In the genomic region with DNA sequence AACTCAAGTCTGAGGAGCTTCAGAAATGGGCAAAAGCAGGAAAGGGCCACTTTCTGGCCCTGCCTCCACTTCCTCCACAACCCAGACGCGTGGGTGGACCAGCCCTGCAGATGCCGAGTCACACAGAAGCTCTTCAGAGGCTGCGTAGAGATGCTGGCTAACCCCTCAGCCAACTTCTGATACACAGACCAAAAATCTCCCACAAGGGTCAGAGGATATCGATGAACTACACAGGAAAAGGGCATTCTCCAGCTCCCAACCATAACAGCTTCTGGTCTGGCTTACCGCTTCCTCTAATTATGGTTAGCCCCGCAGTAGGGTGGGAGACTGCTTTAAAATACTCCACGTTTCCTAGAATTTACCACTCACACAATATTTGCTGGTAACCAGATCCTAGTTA, we compare ENCODE assay signal across 21 mouse cellular contexts. TPM values are rescaled to one million over a fixed set of nuclear protein-coding genes. Genes with fewer than 3 reads are reported as not detected.
A peak's percentile ranks its signal among the peaks of the same experiment; 100 is the strongest.
DNase-seq lines count a peak whose midpoint lies in the region; ATAC-seq and TF ChIP-seq lines count a peak whose summit lies in the region.
"Had no signal": no experiment of that assay in that cellular context is flagged by ENCODE, and none has a peak within 500 bp of the region (broad histone marks: within the 10 kb centered on the region; RNA-seq: fewer than 3 reads in every experiment).

No protein-coding gene starts in this region.

- H3K79me2 ChIP-seq in macrophage (ENCODE audit: inconsistent target), result no peaks in the 10 kb centered on the region

- 0 out of 2 replicates have a peak overlapping the region, but pooled peaks have one; percentile 3 for H3K4me2 ChIP-seq in liver, postnatal 0 days (ENCODE audit: low read depth, low read length)
- H3K4me2 ChIP-seq in liver, embryonic 12.5 days, result no peak overlapping the region
- H3K4me2 ChIP-seq: embryonic facial prominence, embryonic 12.5 days; heart, embryonic 11.5 days; hindbrain, embryonic 13.5 days; lung, embryonic 14.5 days; midbrain, embryonic 12.5 days; neural tube, embryonic 13.5 days; stomach, embryonic 15.5 days had no signal

- H3K4me1 ChIP-seq in liver, postnatal 0 days (ENCODE audit: insufficient read depth), result no peaks in the 10 kb centered on the region
- H3K4me1 ChIP-seq in liver, embryonic 12.5 days, result no peaks in the 10 kb centered on the region
- peaks cover 21% of the 10 kb centered on the region for H3K4me1 ChIP-seq in bone marrow macrophage, adult 2 months (ENCODE audit: control insufficient read depth, insufficient read depth, low read length)
- no peaks in the 10 kb centered on the region for H3K4me1 ChIP-seq in thymus, adult 2 months (replicated peaks; ENCODE audit: control insufficient read depth, insufficient read depth, low read length)
- H3K4me1 ChIP-seq: embryonic facial prominence, embryonic 12.5 days; hindbrain, embryonic 13.5 days; midbrain, embryonic 12.5 days; neural tube, embryonic 13.5 days; stomach, embryonic 15.5 days had no signal

- H3K27ac ChIP-seq in liver, postnatal 0 days (ENCODE audit: low read depth), result no peak overlapping the region
- H3K27ac ChIP-seq in liver, embryonic 12.5 days, result no peak overlapping the region
- H3K27ac ChIP-seq in bone marrow macrophage, adult 2 months (ENCODE audit: insufficient read depth, low read depth, low read length), result peak overlapping the region; percentile 61
- peak overlapping the region; percentile 61 for H3K27ac ChIP-seq in macrophage
- no peak overlapping the region for H3K27ac ChIP-seq in thymus, adult 2 months (ENCODE audit: control insufficient read depth, insufficient read depth, low read length)
- H3K27ac ChIP-seq: embryonic facial prominence, embryonic 12.5 days; hindbrain, embryonic 13.5 days; midbrain, embryonic 12.5 days; neural tube, embryonic 13.5 days; stomach, embryonic 15.5 days had no signal

- H3K4me3 ChIP-seq in liver, postnatal 0 days (ENCODE audit: low read depth, low read length), result no peak overlapping the region
- no peak overlapping the region for H3K4me3 ChIP-seq in liver, embryonic 12.5 days
- H3K4me3 ChIP-seq in bone marrow macrophage, adult 2 months (ENCODE audit: insufficient read depth, low read length), result no peak overlapping the region; the same call in 1 of the 2 replicates
- no peak overlapping the region for H3K4me3 ChIP-seq in macrophage (ENCODE audit: inconsistent target)
- H3K4me3 ChIP-seq in thymus, adult 2 months (ENCODE audit: control insufficient read depth, insufficient read depth, low read length), result no peak overlapping the region
- H3K4me3 ChIP-seq: embryonic facial prominence, embryonic 12.5 days; hindbrain, embryonic 13.5 days; midbrain, embryonic 12.5 days; neural tube, embryonic 13.5 days; stomach, embryonic 15.5 days had no signal

- no peaks in the 10 kb centered on the region for H3K9me3 ChIP-seq in liver, postnatal 0 days (ENCODE audit: low read length)
- H3K9me3 ChIP-seq in liver, embryonic 12.5 days (replicated peaks), result no peaks in the 10 kb centered on the region
- H3K9me3 ChIP-seq: embryonic facial prominence, embryonic 12.5 days; hindbrain, embryonic 13.5 days; midbrain, embryonic 12.5 days; neural tube, embryonic 13.5 days; stomach, embryonic 15.5 days had no signal

- 33% methylated on average over 8 of the region's 8 CpGs for WGBS in liver, postnatal 0 days (ENCODE audit: insufficient replicate concordance)
- 27% methylated on average over 8 of the region's 8 CpGs for WGBS in liver, embryonic 12.5 days (ENCODE audit: insufficient replicate concordance)
- WGBS in macrophage (ENCODE audit: missing documents), result 15% methylated on average over 8 of the region's 8 CpGs
- 9% methylated on average over 8 of the region's 8 CpGs for WGBS in thymus, adult 2 months

- no peak for TF ChIP-seq CTCF in liver, postnatal 0 days (IDR thresholded peaks at IDR 0.05; ENCODE audit: low read depth)
- no peak for TF ChIP-seq CTCF in bone marrow macrophage, adult 2 months (IDR thresholded peaks at IDR 0.05; ENCODE audit: low read depth, low read length)
- no peak for TF ChIP-seq CTCF in thymus, adult 2 months (IDR thresholded peaks at IDR 0.05; ENCODE audit: borderline replicate concordance, control insufficient read depth, extremely low read depth, insufficient read depth, low read length, poor library complexity)

- H3K9ac ChIP-seq in liver, postnatal 0 days (replicated peaks), result no peak overlapping the region
- no peak overlapping the region for H3K9ac ChIP-seq in liver, embryonic 12.5 days
- H3K9ac ChIP-seq: embryonic facial prominence, embryonic 12.5 days; hindbrain, embryonic 13.5 days; lung, embryonic 14.5 days; midbrain, embryonic 12.5 days; neural tube, embryonic 13.5 days; stomach, embryonic 15.5 days had no signal

- H3K36me3 ChIP-seq in liver, postnatal 0 days (replicated peaks; ENCODE audit: insufficient read depth, low read length), result no peaks in the 10 kb centered on the region
- no peaks in the 10 kb centered on the region for H3K36me3 ChIP-seq in liver, embryonic 12.5 days
- H3K36me3 ChIP-seq in macrophage (ENCODE audit: inconsistent target), result no peaks in the 10 kb centered on the region
- no peaks in the 10 kb centered on the region for H3K36me3 ChIP-seq in thymus, adult 2 months (ENCODE audit: control insufficient read depth, insufficient read depth, low read length)
- H3K36me3 ChIP-seq: embryonic facial prominence, embryonic 12.5 days; hindbrain, embryonic 13.5 days; midbrain, embryonic 12.5 days; neural tube, embryonic 13.5 days; stomach, embryonic 15.5 days had no signal

- no peaks in the 10 kb centered on the region for H3K27me3 ChIP-seq in liver, postnatal 0 days (ENCODE audit: insufficient read depth, low read length)
- no peaks in the 10 kb centered on the region for H3K27me3 ChIP-seq in liver, embryonic 12.5 days (replicated peaks)
- H3K27me3 ChIP-seq in thymus, adult 2 months (ENCODE audit: control insufficient read depth, insufficient read depth, low read length), result no peaks in the 10 kb centered on the region
- H3K27me3 ChIP-seq: embryonic facial prominence, embryonic 12.5 days; hindbrain, embryonic 13.5 days; midbrain, embryonic 12.5 days; neural tube, embryonic 13.5 days; stomach, embryonic 15.5 days had no signal

- no peak for ATAC-seq in liver, postnatal 0 days
- ATAC-seq in liver, embryonic 12.5 days, result no peak
- ATAC-seq: inflammation-experienced regulatory T-cells, adult 6 months had no signal

- no peak for TF ChIP-seq POLR2A in bone marrow macrophage, adult 2 months (IDR thresholded peaks at IDR 0.05; ENCODE audit: borderline replicate concordance, low read depth, low read length)
- no peak for TF ChIP-seq POLR2A in thymus, adult 2 months (IDR thresholded peaks at IDR 0.05; ENCODE audit: control insufficient read depth, extremely low read depth, insufficient read depth, low read length, poor library complexity)

- no peak for TF ChIP-seq EP300 in liver, postnatal 0 days (IDR thresholded peaks at IDR 0.05; ENCODE audit: low read depth)

- DNase-seq in liver, postnatal 0 days, result no peak
- peak; percentile 66 for DNase-seq in 3T3-L1 (ENCODE audit: low read depth, low spot score)
- no peak for DNase-seq in thymus, adult 2 months
- DNase-seq in spleen, adult 12 weeks (ENCODE audit: low spot score), result no peak
- DNase-seq: adrenal gland, adult 2 months; cerebellum, adult 9-10 months; heart, postnatal 10 days; kidney, adult 9 months; kidney, postnatal 4 days; layer of hippocampus, postnatal 36 days; lung, embryonic 14.5 days had no signal

RNA-seq across cellular contexts. Expression of a gene that starts 9.0 kb away (rescaled TPM):
- polyA plus RNA-seq in liver, postnatal 0 days (2015; fragmentation: Nextera tagmentation; extraction: Ambion mirVana), result 73.9 and 103 TPM in 2 replicates
- polyA plus RNA-seq in liver, embryonic 12.5 days (2016; fragmentation: Nextera tagmentation; extraction: Ambion mirVana), result 2.0 and 2.6 TPM in 2 replicates
- polyA plus RNA-seq in bone marrow macrophage, adult 2 months (2012; ENCODE audit: insufficient read depth, insufficient read length, missing spikeins), result 514 and 522 TPM in 2 replicates
- 1,000 to 10,000 TPM in 4 of 26 experiments, 100 to 1,000 TPM in 16, 10 to 100 TPM in 6; 36.9 to 1,427 (median 350) TPM for total RNA-seq in macrophage (2018; cell fraction: chromatin; rRNA removed)
- 1,000 to 10,000 TPM; 1,050 to 5,379 (median 3,146) TPM for total RNA-seq in macrophage (2018; cell fraction: cytosol; rRNA removed)
- 1,000 to 10,000 TPM in 22 of 26 experiments, 100 to 1,000 TPM in 4; 713 to 4,556 (median 1,892) TPM for total RNA-seq in macrophage (2018; cell fraction: nucleus; rRNA removed)
- 3,232 to 4,719 TPM (median 4,121 TPM) in 3 replicates for polyA plus RNA-seq in macrophage (2018)
- 3.2 and 5.1 TPM in 2 replicates for polyA plus RNA-seq in thymus, adult 2 months (2012; rRNA removed)

RNA-seq across cellular contexts. Expression of a gene that starts 33.3 kb away (rescaled TPM):
- polyA plus RNA-seq in liver, postnatal 0 days (2015; fragmentation: Nextera tagmentation; extraction: Ambion mirVana), result 0.95 and 0.97 TPM in 2 replicates
- 4.1 and 4.3 TPM in 2 replicates for polyA plus RNA-seq in liver, embryonic 12.5 days (2016; fragmentation: Nextera tagmentation; extraction: Ambion mirVana)
- polyA plus RNA-seq in bone marrow macrophage, adult 2 months (2012; ENCODE audit: insufficient read depth, insufficient read length, missing spikeins), result 17.8 and 20.7 TPM in 2 replicates
- total RNA-seq in macrophage (2018; cell fraction: chromatin; rRNA removed), result 10 to 100 TPM; 30.9 to 91.5 (median 62.3) TPM
- total RNA-seq in macrophage (2018; cell fraction: cytosol; rRNA removed), result 10 to 100 TPM in 16 of 26 experiments, 1 to 10 TPM in 10; 5.5 to 17.2 (median 10.8) TPM
- total RNA-seq in macrophage (2018; cell fraction: nucleus; rRNA removed), result 10 to 100 TPM; 20.7 to 81.2 (median 42.6) TPM
- polyA plus RNA-seq in macrophage (2018), result 10.8 to 12.0 TPM (median 11.3 TPM) in 3 replicates
- 4.2 and 4.3 TPM in 2 replicates for polyA plus RNA-seq in thymus, adult 2 months (2012; rRNA removed)

Comparison
In these comparisons a context has a peak if more than half of its experiments do, and no peak if none do; other contexts are left out.
1. RNA of a gene that starts 9.0 kb away (polyA plus RNA-seq): 3,232 to 4,719 TPM in macrophage, 514 to 522 TPM in bone marrow macrophage, adult 2 months and 73.9 to 103 TPM in liver, postnatal 0 days; 3.2 to 5.1 TPM in thymus, adult 2 months and 2.0 to 2.6 TPM in liver, embryonic 12.5 days; every median in the first group is over 10 times any median in the second.
2. H3K27ac ChIP-seq: peak in bone marrow macrophage, adult 2 months (single experiment) and macrophage (single experiment); none in liver, postnatal 0 days (single experiment), liver, embryonic 12.5 days (single experiment) and thymus, adult 2 months (single experiment).